Mouse (Mus musculus) spleen, adult 2 months (tissue): ENCODE data around the gene Fxyd7.

Experiments used
- CTCF ChIP-seq: fragments of 200-500 bp; IDR thresholded peaks from 2 replicates; pipeline ENCODE4 v1.5.1; 2011; ENCODE audit warnings: mild to moderate bottlenecking, inconsistent platforms; ENCODE audit not compliant: insufficient read depth, insufficient read length, insufficient replicate concordance; ENCODE audit errors: extremely low read depth
- POLR2A ChIP-seq: fragments of 200-500 bp; IDR thresholded peaks from 2 replicates; pipeline ENCODE4 v1.6.1; 2011; ENCODE audit warnings: low read depth, low read length, inconsistent platforms

DNA sequence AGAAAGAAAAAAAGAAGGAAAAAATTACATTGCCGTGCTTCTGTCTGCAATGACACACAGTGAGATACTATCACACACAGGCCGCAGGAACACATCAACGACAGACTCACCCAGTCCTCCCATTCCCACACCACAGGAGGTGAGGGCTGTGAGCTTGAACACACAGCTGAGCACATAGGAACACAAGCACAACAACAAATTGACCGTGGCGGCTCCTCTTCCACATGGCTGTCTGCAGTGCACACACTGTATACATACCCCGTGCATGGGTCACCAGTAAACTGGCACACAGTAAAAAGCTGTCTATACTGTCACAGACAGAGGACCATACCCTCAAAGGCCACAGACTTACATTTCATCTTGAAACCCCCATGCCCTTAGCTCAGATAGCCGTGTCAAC, 5.2 kb upstream of the Fxyd7 start:
- TF ChIP-seq POLR2A, result no peak
- no peak for TF ChIP-seq CTCF
